Mouse (Mus musculus) neural tube, embryonic 15.5 days (tissue): ENCODE measurements around the gene Rrp36. TPM values are rescaled to one million over a fixed set of nuclear protein-coding genes. Genes with fewer than 3 reads are reported as not detected.

Experiments used
- ATAC-seq: fragments of 200-750 bp; cut with Nextera tagmentation; 2 replicates; pipeline ENCODE4 v1.8.0; 2017; ENCODE audit warnings: mild to moderate bottlenecking, moderate TSS enrichment, moderate library complexity; ENCODE audit not compliant: low FRiP score
- H3K27ac ChIP-seq: fragments of 300-500 bp; sonication (generic); replicated peaks from 2 replicates; pipeline ENCODE4 v1.5.1; 2015; ENCODE audit warnings: mild to moderate bottlenecking, inconsistent platforms
- H3K27me3 ChIP-seq: fragments of 300-500 bp; sonication (generic); replicated peaks from 2 replicates; pipeline ENCODE4 v1.6.1; 2015; ENCODE audit warnings: inconsistent platforms
- H3K36me3 ChIP-seq: fragments of 300-500 bp; sonication (generic); 2 replicates; pipeline ENCODE4 v1.6.1; 2015; ENCODE audit warnings: inconsistent platforms
- H3K4me1 ChIP-seq: fragments of 300-500 bp; sonication (generic); 2 replicates; pipeline ENCODE4 v1.6.1; 2015; ENCODE audit warnings: inconsistent platforms
- H3K4me2 ChIP-seq: fragments of 300-500 bp; sonication (generic); 2 replicates; pipeline ENCODE4 v1.6.1; 2015; ENCODE audit warnings: inconsistent platforms, mild to moderate bottlenecking, moderate library complexity
- H3K4me3 ChIP-seq: fragments of 300-500 bp; sonication (generic); replicated peaks from 2 replicates; pipeline ENCODE4 v1.5.1; 2015; ENCODE audit warnings: mild to moderate bottlenecking, inconsistent platforms
- H3K9ac ChIP-seq: fragments of 300-500 bp; sonication (generic); replicated peaks from 2 replicates; pipeline ENCODE4 v1.6.1; 2015; ENCODE audit warnings: mild to moderate bottlenecking, inconsistent platforms
- H3K9me3 ChIP-seq: fragments of 300-500 bp; sonication (generic); replicated peaks from 2 replicates; pipeline ENCODE4 v1.6.1; 2016; ENCODE audit warnings: inconsistent platforms
- WGBS: fragments of 180-500 bp; shearing (Covaris S2); methylation state at CpG from one replicate; pipeline ENCODE4 v1.1.7; 2015; ENCODE audit warnings: mixed read lengths; 5-methylcytosine and 5-hydroxymethylcytosine counted together
- polyA plus RNA-seq: library from polyadenylated mRNA; unstranded; fragments of >200 nt; fragmentation: Nextera tagmentation; extraction: Ambion mirVana; gene quantifications from 2 replicates; pipeline ENCODE4 v1.2.1, GENCODE M21; 2015

Gene Rrp36
- polyA plus RNA-seq, 1 experiment from 2014 or later: 53.5 TPM

- Histone ChIP-seq H3K9ac (no peak overlapping the region), H3K4me1 (no peaks in the 10 kb centered on the region), H3K27ac (no peak overlapping the region), H3K36me3 (peaks cover 96% of the 10 kb centered on the region), H3K4me2 (no peak overlapping the region), H3K27me3 (no peaks in the 10 kb centered on the region), H3K4me3 (no peak overlapping the region), H3K9me3 (no peaks in the 10 kb centered on the region)
- WGBS: 92% methylated on average over 12 of the region's 12 CpGs
- ATAC-seq: no peak
Observed at GRCm38 (mm10) chr17:46661981-46662380, 12.2 kb downstream of the Rrp36 start.

- Histone ChIP-seq H3K27ac (no peak overlapping the region), H3K4me3 (no peak overlapping the region), H3K36me3 (peaks cover 97% of the 10 kb centered on the region), H3K27me3 (no peaks in the 10 kb centered on the region), H3K9ac (no peak overlapping the region), H3K9me3 (no peaks in the 10 kb centered on the region), H3K4me2 (no peak overlapping the region), H3K4me1 (no peaks in the 10 kb centered on the region)
- WGBS: 95% methylated on average over 9 of the region's 9 CpGs
- ATAC-seq: no peak
Observed at GRCm38 (mm10) chr17:46661351-46661750, 12.8 kb downstream of the Rrp36 start.

- peaks cover 84% of the 10 kb centered on the region for H3K36me3 ChIP-seq
- no peak overlapping the region for H3K27ac ChIP-seq
- no peaks in the 10 kb centered on the region for H3K27me3 ChIP-seq
- H3K4me2 ChIP-seq: no peak overlapping the region
- no peak overlapping the region for H3K4me3 ChIP-seq
- no peak for ATAC-seq
- WGBS: 90% methylated on average over 6 of the region's 6 CpGs
- H3K4me1 ChIP-seq: peaks cover 31% of the 10 kb centered on the region
- H3K9ac ChIP-seq: no peak overlapping the region
- no peaks in the 10 kb centered on the region for H3K9me3 ChIP-seq
Observed at GRCm38 (mm10) chr17:46656054-46656453, 18.1 kb downstream of the Rrp36 start.

GRCm38 (mm10) chr17:46651755-46652547 lies 22.2 kb downstream of the Rrp36 start:
- ATAC-seq: no peak
- H3K36me3 ChIP-seq: peaks cover 49% of the 10 kb centered on the region
- peak overlapping the region; percentile 91 for H3K9ac ChIP-seq
- no peaks in the 10 kb centered on the region for H3K9me3 ChIP-seq
- H3K27ac ChIP-seq: peak overlapping the region; percentile 98
- H3K4me3 ChIP-seq: peak overlapping the region; percentile 72
- no peaks in the 10 kb centered on the region for H3K27me3 ChIP-seq
- WGBS: 74% methylated on average over 20 of the region's 20 CpGs
- peaks cover 51% of the 10 kb centered on the region for H3K4me1 ChIP-seq
- peak overlapping the region; percentile 87 for H3K4me2 ChIP-seq

- Histone ChIP-seq H3K9ac (peak overlapping the region; percentile 91), H3K4me3 (peak overlapping the region; percentile 72), H3K9me3 (no peaks in the 10 kb centered on the region), H3K27me3 (no peaks in the 10 kb centered on the region), H3K4me1 (peaks cover 56% of the 10 kb centered on the region), H3K27ac (peak overlapping the region; percentile 98), H3K4me2 (peak overlapping the region; percentile 87), H3K36me3 (peaks cover 43% of the 10 kb centered on the region)
- ATAC-seq: no peak
- 65% methylated on average over 17 of the region's 17 CpGs for WGBS
Observed at GRCm38 (mm10) chr17:46651292-46651691, 22.9 kb downstream of the Rrp36 start.

- peak; percentile 94 for ATAC-seq
- no peaks in the 10 kb centered on the region for H3K9me3 ChIP-seq
- no peaks in the 10 kb centered on the region for H3K27me3 ChIP-seq
- H3K36me3 ChIP-seq: peaks cover 34% of the 10 kb centered on the region
- peak within 1 kb of the TSS; percentile 91 for H3K9ac ChIP-seq
- H3K4me3 ChIP-seq: peak within 1 kb of the TSS; percentile 72
- H3K4me1 ChIP-seq: peaks cover 54% of the 10 kb centered on the region
- peak within 1 kb of the TSS; percentile 98 for H3K27ac ChIP-seq
- peak within 1 kb of the TSS; percentile 87 for H3K4me2 ChIP-seq
- under 1% methylated on average over 57 of the region's 58 CpGs for WGBS
Observed at GRCm38 (mm10) chr17:46650232-46651031, 23.7 kb downstream of the Rrp36 start, which contains the start of gene Cul7. Gene Cul7, plus strand, starts transcription at chr17:46650337.

DNA sequence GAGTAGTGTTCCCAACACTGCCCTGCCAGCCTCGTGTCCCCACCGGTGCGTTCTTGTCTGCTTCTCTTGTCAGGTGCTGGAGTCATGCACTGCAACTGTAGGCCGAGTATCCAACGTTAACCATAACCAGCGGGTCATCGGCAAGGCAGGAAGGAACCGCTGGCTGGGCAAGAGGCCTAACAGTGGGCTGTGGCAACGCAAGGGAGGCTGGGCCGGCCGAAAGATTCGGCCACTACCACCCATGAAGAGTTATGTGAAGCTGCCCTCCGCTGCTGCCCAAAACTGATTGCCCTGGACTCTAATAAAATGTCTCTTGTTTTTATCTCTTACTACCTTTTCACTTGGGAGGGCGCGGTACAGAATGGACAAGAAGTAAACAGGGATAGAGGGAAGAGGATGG lies 24.3 kb downstream of the Rrp36 start:
- Histone ChIP-seq H3K4me3 (peak overlapping the region; percentile 72), H3K27me3 (no peaks in the 10 kb centered on the region), H3K9me3 (no peaks in the 10 kb centered on the region), H3K27ac (peak overlapping the region; percentile 98), H3K4me1 (peaks cover 58% of the 10 kb centered on the region), H3K36me3 (peaks cover 31% of the 10 kb centered on the region), H3K4me2 (peak overlapping the region; percentile 87), H3K9ac (peak overlapping the region; percentile 91)
- ATAC-seq: no peak
- WGBS: 29% methylated on average over 15 of the region's 15 CpGs

DNA sequence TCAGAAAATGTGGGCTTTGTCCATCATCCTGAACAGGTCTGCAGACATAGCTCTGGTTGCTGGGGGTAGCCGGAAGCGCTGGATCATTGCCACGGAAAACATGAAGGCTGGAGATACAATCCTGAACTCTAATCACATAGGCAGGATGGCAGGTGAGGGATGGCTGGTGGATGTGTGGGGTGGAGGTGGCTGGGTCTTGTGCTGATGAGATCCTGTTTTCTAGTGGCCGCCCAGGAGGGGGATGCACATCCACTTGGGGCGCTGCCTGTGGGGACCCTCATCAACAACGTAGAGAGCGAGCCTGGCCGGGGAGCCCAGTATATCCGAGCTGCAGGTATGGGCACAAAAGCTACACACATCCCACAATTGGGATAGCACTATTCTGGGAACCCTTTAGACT lies 25.7 kb downstream of the Rrp36 start:
- WGBS: 94% methylated on average over 9 of the region's 9 CpGs
- no peak overlapping the region for H3K27ac ChIP-seq
- no peak overlapping the region for H3K4me3 ChIP-seq
- no peaks in the 10 kb centered on the region for H3K27me3 ChIP-seq
- ATAC-seq: no peak
- peaks cover 17% of the 10 kb centered on the region for H3K36me3 ChIP-seq
- no peaks in the 10 kb centered on the region for H3K9me3 ChIP-seq
- H3K4me1 ChIP-seq: peaks cover 69% of the 10 kb centered on the region
- H3K9ac ChIP-seq: no peak overlapping the region
- H3K4me2 ChIP-seq: no peak overlapping the region

DNA sequence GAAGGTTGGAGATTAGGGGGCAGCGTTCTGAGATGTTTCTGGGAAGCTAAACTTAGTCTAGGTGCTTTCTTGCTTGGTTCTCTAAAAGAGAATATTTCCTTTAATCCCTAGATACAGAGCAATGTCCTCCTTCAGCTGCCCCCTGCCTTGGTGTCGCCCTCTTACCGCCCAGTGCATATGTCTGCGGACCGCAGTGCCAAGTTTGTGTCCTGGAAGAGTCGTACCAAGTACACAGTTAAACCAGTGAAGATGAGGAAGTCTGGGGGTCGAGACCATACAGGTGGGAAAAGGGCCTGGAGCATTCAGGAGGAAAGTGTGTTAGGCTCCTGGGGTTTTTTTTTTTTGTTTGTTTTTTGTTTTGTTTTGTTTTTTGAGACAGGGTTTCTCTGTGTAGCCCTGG lies 26.9 kb downstream of the Rrp36 start:
- H3K27me3 ChIP-seq: no peaks in the 10 kb centered on the region
- no peaks in the 10 kb centered on the region for H3K9me3 ChIP-seq
- H3K27ac ChIP-seq: no peak overlapping the region
- peak overlapping the region; percentile 69; the same call in 1 of the 2 replicates for H3K4me2 ChIP-seq
- H3K4me3 ChIP-seq: no peak overlapping the region
- no peak for ATAC-seq
- H3K36me3 ChIP-seq: peaks cover 12% of the 10 kb centered on the region
- 94% methylated on average over 7 of the region's 7 CpGs for WGBS
- peaks cover 59% of the 10 kb centered on the region for H3K4me1 ChIP-seq
- 0 out of 2 replicates have a peak overlapping the region, but pooled peaks have one; percentile 88 for H3K9ac ChIP-seq

- peak overlapping the region; percentile 95 for H3K27ac ChIP-seq
- peaks cover 49% of the 10 kb centered on the region for H3K4me1 ChIP-seq
- H3K9ac ChIP-seq: peak overlapping the region; percentile 88
- H3K36me3 ChIP-seq: peaks cover 20% of the 10 kb centered on the region
- peak overlapping the region; percentile 83 for H3K4me3 ChIP-seq
- no peak; the same call in 1 of the 2 replicates for ATAC-seq
- H3K9me3 ChIP-seq: no peaks in the 10 kb centered on the region
- peak overlapping the region; percentile 69 for H3K4me2 ChIP-seq
- H3K27me3 ChIP-seq: no peaks in the 10 kb centered on the region
- WGBS: under 1% methylated on average over 19 of the region's 19 CpGs
Observed at GRCm38 (mm10) chr17:46646322-46646662, 27.9 kb downstream of the Rrp36 start.

GRCm38 (mm10) chr17:46645561-46646321 lies 28.4 kb downstream of the Rrp36 start, which contains the start of the genes Klc4 and Mrpl2:
Gene Klc4, minus strand, starts transcription at chr17:46646022.
Gene Mrpl2, plus strand, starts transcription at chr17:46646229.
- Histone ChIP-seq H3K9me3 (no peaks in the 10 kb centered on the region), H3K9ac (peak within 1 kb of the TSS; percentile 88), H3K27ac (peak within 1 kb of the TSS; percentile 95), H3K27me3 (no peaks in the 10 kb centered on the region), H3K36me3 (peaks cover 23% of the 10 kb centered on the region), H3K4me2 (peak within 1 kb of the TSS; percentile 86), H3K4me1 (peaks cover 44% of the 10 kb centered on the region), H3K4me3 (peak within 1 kb of the TSS; percentile 83)
- peak; percentile 72 for ATAC-seq
- under 1% methylated on average over 52 of the region's 53 CpGs for WGBS
